Mouse (Mus musculus) bone marrow macrophage, adult 2 months (primary cell): ENCODE measurements around the gene Brd1.

ENCODE experiments used
- CTCF ChIP-seq: IDR thresholded peaks from 2 replicates; pipeline ENCODE4 v1.5.1; 2012; ENCODE audit warnings: low read depth, mild to moderate bottlenecking, low read length, moderate library complexity
- POLR2A ChIP-seq: IDR thresholded peaks from 2 replicates; pipeline ENCODE4 v1.6.1; 2012; ENCODE audit warnings: mild to moderate bottlenecking, low read depth, low read length, borderline replicate concordance

DNA sequence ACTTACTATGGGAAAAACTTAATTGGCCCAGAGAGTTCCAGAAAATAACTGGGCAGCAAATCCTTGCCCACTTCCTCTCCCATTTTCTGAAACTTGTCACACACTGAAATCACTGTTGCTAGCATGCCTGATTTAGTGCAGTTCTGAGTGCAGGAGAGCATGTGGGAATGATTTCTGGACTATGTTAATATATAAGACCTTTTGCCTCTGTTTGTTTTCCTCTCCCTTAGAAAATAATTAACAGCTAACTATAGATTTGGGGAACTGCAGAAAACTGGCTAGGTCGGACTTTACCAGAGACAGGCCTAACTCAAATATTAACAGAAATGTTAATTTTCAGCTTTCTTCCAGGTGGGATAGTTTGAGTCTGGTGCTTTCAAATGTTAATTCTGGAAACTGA is 34.5 kb upstream of the Brd1 start:
- TF ChIP-seq CTCF (no peak), POLR2A (no peak)
